Mouse (Mus musculus) cerebral cortex, adult 2 months (tissue): ENCODE data around the gene Rccd1.

Source experiments
- WGBS: fragments of 180-500 bp; shearing (Covaris S2); methylation state at CpG from one replicate; pipeline ENCODE4 v1.1.7; 2018; 5-methylcytosine and 5-hydroxymethylcytosine counted together

Gene Rccd1

GRCm38 (mm10) chr7:80346173-80346572 is 21.9 kb upstream of the Rccd1 start:
- 95% methylated on average over 9 of the region's 9 CpGs for WGBS

- 25% methylated on average over 19 of the region's 19 CpGs for WGBS
Observed at GRCm38 (mm10) chr7:80343270-80344018, 19.2 kb upstream of the Rccd1 start.

GRCm38 (mm10) chr7:80342858-80343257 is 18.6 kb upstream of the Rccd1 start, which contains the start of gene Hddc3:
TSS of gene Hddc3 (plus strand) at chr7:80343104.
- 1% methylated on average over 25 of the region's 25 CpGs for WGBS

- WGBS, result 77% methylated on average over 7 of the region's 7 CpGs
Observed at GRCm38 (mm10) chr7:80341793-80342192, 17.5 kb upstream of the Rccd1 start.

- WGBS, result 2% methylated on average over 11 of the region's 11 CpGs
Observed at GRCm38 (mm10) chr7:80340793-80341192, 16.5 kb upstream of the Rccd1 start, which contains the start of gene Unc45a. TSS of gene Unc45a (minus strand) at chr7:80341005.

GRCm38 (mm10) chr7:80339793-80340628 is 15.8 kb upstream of the Rccd1 start:
- WGBS, result under 1% methylated on average over 45 of the region's 45 CpGs

- WGBS, result 2% methylated on average over 17 of the region's 17 CpGs
Observed at GRCm38 (mm10) chr7:80339371-80339770, 15.1 kb upstream of the Rccd1 start.

GRCm38 (mm10) chr7:80336932-80337331 is 12.7 kb upstream of the Rccd1 start:
- 76% methylated on average over 3 of the region's 3 CpGs for WGBS

GRCm38 (mm10) chr7:80334848-80335247 is 10.6 kb upstream of the Rccd1 start:
- 88% methylated on average over 4 of the region's 4 CpGs for WGBS

GRCm38 (mm10) chr7:80331433-80331832 is 7.2 kb upstream of the Rccd1 start:
- 86% methylated on average over 19 of the region's 19 CpGs for WGBS

GRCm38 (mm10) chr7:80330278-80330677 is 6.0 kb upstream of the Rccd1 start:
- 70% methylated on average over 8 of the region's 8 CpGs for WGBS

- WGBS, result 96% methylated on average over 19 of the region's 19 CpGs
Observed at GRCm38 (mm10) chr7:80326076-80326475, 1.8 kb upstream of the Rccd1 start.

GRCm38 (mm10) chr7:80325292-80325868 is 1.1 kb upstream of the Rccd1 start:
- WGBS, result 77% methylated on average over 16 of the region's 16 CpGs

GRCm38 (mm10) chr7:80324816-80325119 is 514 bp upstream of the Rccd1 start:
- 35% methylated on average over 3 of the region's 5 CpGs for WGBS

GRCm38 (mm10) chr7:80323336-80323735 is 918 bp downstream of the Rccd1 start:
- 19% methylated on average over 8 of the region's 8 CpGs for WGBS

GRCm38 (mm10) chr7:80319846-80320496 is 4.3 kb downstream of the Rccd1 start:
- 80% methylated on average over 19 of the region's 19 CpGs for WGBS

- WGBS, result 66% methylated on average over 4 of the region's 4 CpGs
Observed at GRCm38 (mm10) chr7:80318670-80319069, 5.6 kb downstream of the Rccd1 start.

- 53% methylated on average over 1 of the region's 1 CpGs for WGBS
Observed at GRCm38 (mm10) chr7:80317439-80318115, 6.7 kb downstream of the Rccd1 start.

GRCm38 (mm10) chr7:80315733-80316132 is 8.5 kb downstream of the Rccd1 start:
- WGBS, result 73% methylated on average over 2 of the region's 2 CpGs

- WGBS, result 66% methylated on average over 7 of the region's 7 CpGs
Observed at GRCm38 (mm10) chr7:80310771-80311170, 13.5 kb downstream of the Rccd1 start.

GRCm38 (mm10) chr7:80307766-80308165 is 16.5 kb downstream of the Rccd1 start:
- WGBS, result 71% methylated on average over 3 of the region's 3 CpGs
